Mouse (Mus musculus) CH12.LX (cell line): ENCODE results near the gene Catsperz. TPM values are rescaled to one million over a fixed set of nuclear protein-coding genes. Genes with fewer than 3 reads are reported as not detected.
"Not testable (repeated sequence)": the region's sequence is repeated elsewhere in the genome, so short reads cannot be mapped to it uniquely, and the experiment has no call there.

ENCODE experiments used
- DNase-seq: peaks from one replicate; pipeline ENCODE4 v3.0.0-alpha.2; 2013; ENCODE audit errors: extremely low read depth
- H3K27ac ChIP-seq: 2 replicates; pipeline ENCODE4 v1.5.1; 2012; ENCODE audit warnings: low read depth, mild to moderate bottlenecking, control low read depth, moderate library complexity; ENCODE audit not compliant: insufficient read depth
- H3K27me3 ChIP-seq: replicated peaks from 2 replicates; pipeline ENCODE3; 2012; ENCODE audit warnings: inconsistent platforms
- H3K36me3 ChIP-seq, 2 experiments: replicated peaks in 1 of 2; 2 replicates each; pipeline versions ENCODE3 to v1.6.1; 2012; ENCODE audit warnings: inconsistent platforms in 1 of 2, low read length in 1 of 2, mild to moderate bottlenecking in 1 of 2, mixed read lengths in 1 of 2, moderate library complexity in 1 of 2; ENCODE audit not compliant: control insufficient read depth in 1 of 2, insufficient read depth in 1 of 2
- H3K4me1 ChIP-seq, 2 experiments: 2 replicates each; pipeline ENCODE4 v1.6.1; 2012; ENCODE audit warnings: inconsistent platforms in 1 of 2, moderate library complexity in 1 of 2; ENCODE audit not compliant: insufficient read depth in 2 of 2, control insufficient read depth in 1 of 2
- H3K4me2 ChIP-seq: 2 replicates; pipeline ENCODE4 v1.6.1; 2012; ENCODE audit warnings: low read depth, mild to moderate bottlenecking, control low read depth; ENCODE audit not compliant: poor library complexity, insufficient read depth, severe bottlenecking
- H3K4me3 ChIP-seq, 3 experiments: fragments of 150-350 bp in 1 of 3; sonication (generic) in 1 of 3; replicated peaks in 1 of 3; 2 replicates each; pipeline versions ENCODE3 to v1.5.1; 2011 to 2012; ENCODE audit warnings: low read depth in 2 of 3, low read length in 2 of 3, mild to moderate bottlenecking in 2 of 3, moderate library complexity in 2 of 3, control low read depth in 1 of 3, improper control_type of control experiment in 1 of 3, inconsistent platforms in 1 of 3, mixed read lengths in 1 of 3; ENCODE audit not compliant: poor library complexity in 1 of 3
- H3K79me2 ChIP-seq: replicated peaks from 2 replicates; pipeline ENCODE4 v1.6.1; 2012; ENCODE audit warnings: mild to moderate bottlenecking, moderate library complexity; ENCODE audit not compliant: control insufficient read depth, poor library complexity, insufficient read depth, severe bottlenecking; ENCODE audit errors: extremely low read depth
- H3K9ac ChIP-seq: 2 replicates; pipeline ENCODE4 v1.6.1; 2012; ENCODE audit warnings: low read depth, mild to moderate bottlenecking, control low read depth, moderate library complexity; ENCODE audit not compliant: insufficient read depth
- H3K9me3 ChIP-seq: replicated peaks from 2 replicates; pipeline ENCODE3; 2012; ENCODE audit warnings: low read length, inconsistent platforms, mixed read lengths
- CHD1 ChIP-seq: IDR thresholded peaks from 2 replicates; pipeline ENCODE4 v1.6.1; 2012; ENCODE audit warnings: low read depth, low read length, improper control_type of control experiment, inconsistent platforms
- E2F4 ChIP-seq: IDR thresholded peaks from 2 replicates; pipeline ENCODE4 v1.6.1; 2011; ENCODE audit warnings: low read depth, low read length, improper control_type of control experiment; ENCODE audit not compliant: insufficient replicate concordance
- ELF1 ChIP-seq: IDR thresholded peaks from 2 replicates; pipeline ENCODE4 v1.6.1; 2014; ENCODE audit warnings: low read depth, mild to moderate bottlenecking, inconsistent platforms, low read length, improper control_type of control experiment
- ETS1 ChIP-seq: conservative IDR thresholded peaks from 2 replicates; pipeline ENCODE4 v1.6.1; 2012; ENCODE audit warnings: low read depth, mild to moderate bottlenecking, inconsistent platforms, low read length, improper control_type of control experiment, moderate library complexity
- GABPA ChIP-seq: IDR thresholded peaks from 2 replicates; pipeline ENCODE4 v1.6.1; 2012; ENCODE audit warnings: low read depth, low read length, improper control_type of control experiment, inconsistent platforms; ENCODE audit not compliant: insufficient replicate concordance
- IRF4 ChIP-seq: IDR thresholded peaks from 2 replicates; pipeline ENCODE4 v1.6.1; 2014; ENCODE audit warnings: low read depth, mild to moderate bottlenecking, inconsistent platforms, low read length, improper control_type of control experiment
- KAT2A ChIP-seq: IDR thresholded peaks from 2 replicates; pipeline ENCODE4 v1.6.1; 2012; ENCODE audit warnings: low read length, improper control_type of control experiment, inconsistent platforms; ENCODE audit not compliant: insufficient replicate concordance
- MAFK ChIP-seq: IDR thresholded peaks from 2 replicates; pipeline ENCODE4 v1.6.1; 2011; ENCODE audit warnings: low read length, improper control_type of control experiment; ENCODE audit not compliant: insufficient replicate concordance
- MAX ChIP-seq: IDR thresholded peaks from 2 replicates; pipeline ENCODE4 v1.6.1; 2011; ENCODE audit warnings: low read length, improper control_type of control experiment
- MYC ChIP-seq: IDR thresholded peaks from 2 replicates; pipeline ENCODE4 v1.6.1; 2011; ENCODE audit warnings: low read depth, mild to moderate bottlenecking, improper control_type of control experiment, low read length
- NELFE ChIP-seq: IDR thresholded peaks from 2 replicates; pipeline ENCODE4 v1.6.1; 2011; ENCODE audit warnings: low read depth, low read length, improper control_type of control experiment
- NRF1 ChIP-seq: IDR thresholded peaks from 2 replicates; pipeline ENCODE4 v1.6.1; 2014; ENCODE audit warnings: low read depth, mild to moderate bottlenecking, inconsistent platforms, low read length, improper control_type of control experiment, moderate library complexity
- POLR2A ChIP-seq: IDR thresholded peaks from 2 replicates; pipeline ENCODE4 v1.6.1; 2011; ENCODE audit warnings: low read depth, mild to moderate bottlenecking, improper control_type of control experiment, low read length
- POLR2AphosphoS2 ChIP-seq: IDR thresholded peaks from 2 replicates; pipeline ENCODE4 v1.6.1; 2011; ENCODE audit warnings: low read depth, low read length, improper control_type of control experiment
- RAD21 ChIP-seq: IDR thresholded peaks from 2 replicates; pipeline ENCODE4 v1.6.1; 2011; ENCODE audit warnings: low read depth, mild to moderate bottlenecking, low read length, improper control_type of control experiment, moderate library complexity
- RCOR1 ChIP-seq: conservative IDR thresholded peaks from 2 replicates; pipeline ENCODE4 v1.6.1; 2012; ENCODE audit warnings: low read depth, mild to moderate bottlenecking, inconsistent platforms, low read length, improper control_type of control experiment
- TBP ChIP-seq: conservative IDR thresholded peaks from 2 replicates; pipeline ENCODE4 v1.6.1; 2011; ENCODE audit warnings: low read depth, low read length, improper control_type of control experiment
- TCF12 ChIP-seq: IDR thresholded peaks from 2 replicates; pipeline ENCODE4 v1.6.1; 2014; ENCODE audit warnings: low read depth, mild to moderate bottlenecking, inconsistent platforms, low read length, improper control_type of control experiment
- UBTF ChIP-seq: IDR thresholded peaks from 2 replicates; pipeline ENCODE4 v1.6.1; 2012; ENCODE audit warnings: low read depth, mild to moderate bottlenecking, inconsistent platforms, low read length, improper control_type of control experiment, moderate library complexity
- USF2 ChIP-seq: conservative IDR thresholded peaks from 2 replicates; pipeline ENCODE4 v1.6.1; 2011; ENCODE audit warnings: low read depth, low read length, improper control_type of control experiment
- ZC3H11A ChIP-seq: IDR thresholded peaks from 2 replicates; pipeline ENCODE4 v1.6.1; 2012; ENCODE audit warnings: low read depth, mild to moderate bottlenecking, inconsistent platforms, low read length, improper control_type of control experiment
- ZKSCAN1 ChIP-seq: IDR thresholded peaks from 2 replicates; pipeline ENCODE4 v1.6.1; 2012; ENCODE audit warnings: low read depth, inconsistent platforms, low read length, improper control_type of control experiment, borderline replicate concordance
- ZMIZ1 ChIP-seq: IDR thresholded peaks from 2 replicates; pipeline ENCODE4 v1.6.1; 2012; ENCODE audit warnings: low read depth, mild to moderate bottlenecking, inconsistent platforms, low read length, improper control_type of control experiment
- dilution Hi-C: fragments of 300-500 bp; cut with MboI; formaldehyde crosslinking; loops from 2 replicates; pipeline ENCODE4 v1.14.3; 2020; ENCODE audit warnings: low sequenced_read_pairs; ENCODE audit not compliant: extremely low pct_unique_long_range_greater_than_20kb, extremely low pct_ligation_motif_present
- in situ Hi-C: fragments of 300-500 bp; cut with MboI; formaldehyde crosslinking; loops from 3 replicates; pipeline ENCODE4 v1.14.3; 2019; ENCODE audit warnings: low sequenced_read_pairs, low pct_ligation_motif_present, low pct_unique_long_range_greater_than_20kb, mixed read lengths
- polyA plus RNA-seq: library from polyadenylated mRNA; unstranded; fragments of >175 nt; gene quantifications from 2 replicates; pipeline ENCODE4 v1.2.1, GENCODE M21; 2012; ENCODE audit warnings: low read depth; ENCODE audit not compliant: insufficient read length
- total RNA-seq, 2 experiments: library from RNA; depleted of rRNA; stranded (reverse); fragments of 300-350 nt in 1 of 2; fragments of >200 nt in 1 of 2; gene quantifications; 2 replicates each; pipeline ENCODE4 v1.2.3; 2012 to 2014

The Catsperz gene
- total and polyA plus RNA-seq, 3 experiments = not detected

DNA sequence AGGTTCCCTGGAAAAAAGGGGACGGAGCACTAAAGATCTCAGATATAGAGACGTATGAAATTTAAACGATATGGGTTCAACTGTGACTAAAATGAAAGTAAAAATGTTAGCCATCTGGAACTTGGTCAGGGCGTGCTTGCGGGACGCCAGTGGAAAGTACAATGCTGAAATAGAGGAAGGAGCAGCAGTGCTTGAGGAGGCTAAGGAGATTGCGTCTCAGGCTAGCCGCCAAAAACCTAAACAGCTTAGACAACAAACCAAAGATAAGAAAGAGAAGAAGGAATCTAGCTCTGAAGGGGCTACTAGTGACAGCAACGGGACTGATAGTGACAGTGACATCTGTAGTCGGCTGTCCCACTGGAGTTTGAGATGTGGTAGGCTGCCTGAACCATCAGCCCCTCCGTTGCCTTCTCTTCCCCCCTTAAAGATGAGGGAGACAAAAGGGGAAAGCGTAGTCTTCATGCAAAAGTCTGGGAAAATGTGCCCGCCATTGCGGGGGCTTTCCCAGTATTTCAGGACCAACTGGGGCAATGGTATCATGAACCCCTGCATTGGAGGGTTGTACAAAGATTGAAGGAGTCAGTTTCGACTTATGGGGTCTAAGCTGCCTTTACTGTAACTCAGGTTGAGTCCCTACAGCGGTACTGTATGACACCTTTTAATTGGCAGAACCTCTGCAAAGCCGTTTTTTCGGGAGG, 29.4 kb downstream of the Catsperz start:
- peak overlapping the region; percentile 89 for H3K4me2 ChIP-seq
- peak overlapping the region in 2 of 3 experiments; percentile 0 to 37 for H3K4me3 ChIP-seq
- H3K27ac ChIP-seq, H3K27me3 ChIP-seq, H3K79me2 ChIP-seq, in situ Hi-C loops, H3K4me1 ChIP-seq, dilution Hi-C loops: not testable (repeated sequence)
- peak overlapping the region; percentile 64 for H3K9ac ChIP-seq
- peaks cover 11% of the 10 kb centered on the region for H3K9me3 ChIP-seq
- DNase-seq = peak; percentile 24
- H3K36me3 ChIP-seq = peaks cover 0 to 12% of the 10 kb centered on the region in 2 experiments

GRCm38 (mm10) chr19:6893731-6894451, 31.3 kb downstream of the Catsperz start:
- in situ Hi-C loops = no loop called here
- no peak overlapping the region for H3K27ac ChIP-seq
- no peak for DNase-seq
- TF ChIP-seq MAFK (no peak), POLR2AphosphoS2 (peak; percentile 30; the same call in 1 of the 2 replicates), NELFE (peak; percentile 71; the same call in 1 of the 2 replicates), NRF1 (peak; percentile 86), TBP (peak; percentile 87), GABPA (no peak), MYC (peak; percentile 97), POLR2A (peak; percentile 87), MAX (peak; percentile 89), TCF12 (0 out of 2 replicates have a peak, but pooled peaks have one; percentile 28)
- peaks cover 0 to 12% of the 10 kb centered on the region in 2 experiments for H3K36me3 ChIP-seq
- no peaks in the 10 kb centered on the region for H3K27me3 ChIP-seq
- H3K4me2 ChIP-seq = peak overlapping the region; percentile 15; the same call in 1 of the 2 replicates
- H3K79me2 ChIP-seq = no peaks in the 10 kb centered on the region; the same call in 1 of the 2 replicates
- dilution Hi-C loops = no loop called here
- peaks cover 5% of the 10 kb centered on the region for H3K9me3 ChIP-seq
- peak overlapping the region in 2 of 3 experiments; percentile 49 to 61 for H3K4me3 ChIP-seq
- H3K4me1 ChIP-seq = peaks cover 0 to 4% of the 10 kb centered on the region in 2 experiments; a peak in 2 of 4 replicates
- peak overlapping the region; percentile 71 for H3K9ac ChIP-seq

- dilution Hi-C loops (no loop called here), in situ Hi-C loops (no loop called here)
- H3K9ac ChIP-seq = no peak overlapping the region
- no peak for TF ChIP-seq ZMIZ1
- no peak for TF ChIP-seq RAD21
- TF ChIP-seq RCOR1 = no peak
- no peak for TF ChIP-seq KAT2A
- no peak for TF ChIP-seq E2F4
- no peak for TF ChIP-seq ZKSCAN1
- TF ChIP-seq ELF1 = no peak
- no peak for TF ChIP-seq USF2
- TF ChIP-seq IRF4 = no peak
- TF ChIP-seq ETS1 = no peak
- TF ChIP-seq UBTF = no peak
- TF ChIP-seq CHD1 = no peak
- TF ChIP-seq ZC3H11A = no peak
- TF ChIP-seq POLR2AphosphoS2 = no peak
- no peak for TF ChIP-seq TBP
Observed at GRCm38 (mm10) chr19:6892512-6892911, 32.7 kb downstream of the Catsperz start.

More at GRCm38 (mm10) chr19:6892512-6892911, 32.7 kb downstream of the Catsperz start:
- Histone ChIP-seq H3K36me3 (peaks cover 0 to 8% of the 10 kb centered on the region in 2 experiments), H3K9me3 (peaks cover 5% of the 10 kb centered on the region), H3K27me3 (no peaks in the 10 kb centered on the region), H3K79me2 (no peaks in the 10 kb centered on the region; the same call in 1 of the 2 replicates), H3K4me3 (no peak overlapping the region), H3K4me2 (no peak overlapping the region), H3K27ac (no peak overlapping the region), H3K4me1 (peaks cover 2 to 6% of the 10 kb centered on the region in 2 experiments)
- DNase-seq = no peak
